Mouse (Mus musculus) myocyte (in vitro differentiated cells): ENCODE measurements around the gene Map3k20. TPM values are rescaled to one million over a fixed set of nuclear protein-coding genes. Genes with fewer than 3 reads are reported as not detected.

Experiments used
- H3K27me3 ChIP-seq: one replicate; pipeline ENCODE4 v1.6.1; 2011; ENCODE audit not compliant: control insufficient read depth, insufficient read depth, insufficient read length
- H3K36me3 ChIP-seq: one replicate; pipeline ENCODE4 v1.6.1; 2011; ENCODE audit not compliant: control insufficient read depth, insufficient read depth
- H3K4me2 ChIP-seq: one replicate; pipeline ENCODE4 v1.6.1; 2011; ENCODE audit warnings: low read depth, control low read depth
- H3K4me3 ChIP-seq: one replicate; pipeline ENCODE4 v1.5.1; 2011; ENCODE audit warnings: mild to moderate bottlenecking, control low read depth, moderate library complexity
- H3K79me2 ChIP-seq: one replicate; pipeline ENCODE4 v1.6.1; 2011; ENCODE audit not compliant: control insufficient read depth, insufficient read depth
- H3ac ChIP-seq: one replicate; pipeline ENCODE4 v1.6.1; 2011; ENCODE audit not compliant: control insufficient read depth, insufficient read length
- CEBPB ChIP-seq: IDR thresholded peaks from 2 replicates; pipeline ENCODE4 v1.6.1; 2011; ENCODE audit warnings: mild to moderate bottlenecking, moderate library complexity; ENCODE audit not compliant: poor library complexity, insufficient read depth, severe bottlenecking
- E2F4 ChIP-seq: IDR thresholded peaks from one replicate; pipeline ENCODE4 v1.6.1; 2011; ENCODE audit warnings: mild to moderate bottlenecking, control low read depth, moderate library complexity; ENCODE audit not compliant: insufficient read depth
- MAX ChIP-seq: IDR thresholded peaks from one replicate; pipeline ENCODE4 v1.6.1; 2011; ENCODE audit warnings: low read depth, mild to moderate bottlenecking, control low read depth
- MYOD1 ChIP-seq, 3 experiments: IDR thresholded peaks; one replicate each; pipeline ENCODE4 v1.6.1; 2011; ENCODE audit warnings: control low read depth in 2 of 3, low read depth in 2 of 3, mild to moderate bottlenecking in 2 of 3, moderate library complexity in 1 of 3; ENCODE audit not compliant: insufficient read length in 2 of 3, control insufficient read depth in 1 of 3
- MYOG ChIP-seq, 3 experiments: IDR thresholded peaks; one replicate each; pipeline ENCODE4 v1.6.1; 2011; ENCODE audit warnings: control low read depth in 2 of 3, low read depth in 2 of 3, mild to moderate bottlenecking in 2 of 3; ENCODE audit not compliant: insufficient read length in 2 of 3, control insufficient read depth in 1 of 3, insufficient read depth in 1 of 3
- POLR2A ChIP-seq: IDR thresholded peaks from one replicate; pipeline ENCODE4 v1.6.1; 2011; ENCODE audit warnings: low read depth, mild to moderate bottlenecking, control low read depth, moderate library complexity; ENCODE audit not compliant: insufficient read length
- POLR2AphosphoS2 ChIP-seq: IDR thresholded peaks from one replicate; pipeline ENCODE4 v1.6.1; 2011; ENCODE audit warnings: low read depth, control low read depth; ENCODE audit not compliant: insufficient read length
- REST ChIP-seq: IDR thresholded peaks from one replicate; pipeline ENCODE4 v1.6.1; 2011; ENCODE audit warnings: mild to moderate bottlenecking, control low read depth, moderate library complexity; ENCODE audit not compliant: insufficient read depth, insufficient read length
- SRF ChIP-seq: IDR thresholded peaks from one replicate; pipeline ENCODE4 v1.6.1; 2011; ENCODE audit warnings: low read depth; ENCODE audit not compliant: control insufficient read depth, insufficient read length
- TCF12 ChIP-seq: IDR thresholded peaks from one replicate; pipeline ENCODE4 v1.6.1; 2011; ENCODE audit warnings: mild to moderate bottlenecking, control low read depth; ENCODE audit not compliant: poor library complexity, insufficient read depth, severe bottlenecking
- TCF3 ChIP-seq: IDR thresholded peaks from one replicate; pipeline ENCODE4 v1.6.1; 2011; ENCODE audit warnings: low read depth, control low read depth; ENCODE audit not compliant: insufficient read length
- USF1 ChIP-seq: IDR thresholded peaks from one replicate; pipeline ENCODE4 v1.6.1; 2011; ENCODE audit warnings: low read depth, mild to moderate bottlenecking, control low read depth, moderate library complexity
- polyA plus RNA-seq: library from polyadenylated mRNA; unstranded; fragments of >200 nt; fragmentation: generic; extraction: Trizol; gene quantifications from one replicate; pipeline ENCODE4 v1.2.1, GENCODE M21; 2012; ENCODE audit warnings: missing spikeins

The Map3k20 gene
- 13.7 TPM for polyA plus RNA-seq

DNA sequence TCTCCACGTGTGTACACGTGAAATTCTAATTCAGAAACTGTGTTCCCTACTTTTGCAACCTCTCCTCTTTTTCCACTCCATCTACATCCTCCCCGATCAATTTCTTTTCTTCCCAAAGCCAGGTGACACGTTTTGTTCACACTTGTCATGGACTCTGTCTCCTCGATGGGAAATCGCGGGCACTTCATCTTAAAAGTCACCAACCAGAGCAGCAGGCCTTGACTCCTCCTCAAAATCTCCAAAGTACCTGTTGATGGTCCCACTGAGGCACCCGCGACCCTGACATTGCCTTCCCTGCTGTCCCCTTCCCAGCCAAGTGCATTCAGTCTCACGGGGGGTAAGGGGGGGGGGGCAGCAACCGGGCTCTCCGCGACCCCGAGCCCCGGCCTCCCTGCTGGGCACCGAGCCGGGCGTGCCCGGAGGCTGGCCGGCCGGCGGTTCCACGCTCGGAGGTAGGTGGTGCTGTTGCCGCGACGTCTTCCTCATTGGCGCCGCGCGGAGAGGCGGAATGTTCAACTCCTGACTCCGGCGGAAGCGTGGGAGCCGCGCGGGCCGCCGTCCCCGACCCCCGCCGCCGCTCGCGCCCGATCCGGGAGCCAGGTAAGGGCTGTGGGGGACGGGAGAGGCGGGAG lies at the start of gene Map3k20:
TSS of gene Map3k20 (plus strand) at position 382 of the 632 bp plus-strand sequence.
- Histone ChIP-seq H3K36me3 (no peaks in the 10 kb centered on the region), H3ac (peak within 1 kb of the TSS; percentile 70), H3K27me3 (no peaks in the 10 kb centered on the region), H3K79me2 (peaks cover 39% of the 10 kb centered on the region), H3K4me3 (peak within 1 kb of the TSS; percentile 46), H3K4me2 (peak within 1 kb of the TSS; percentile 86)
- TF ChIP-seq USF1, result no peak
- no peak for TF ChIP-seq CEBPB
- no peak for TF ChIP-seq TCF12
- TF ChIP-seq SRF, result no peak
- peak; percentile 79 for TF ChIP-seq E2F4
- TF ChIP-seq MYOD1 (IDR thresholded peaks at IDR 0.05; ENCODE audit: control insufficient read depth in 1 of 3, insufficient read length in 2 of 3, low read depth in 2 of 3), result peak in 1 of 3 experiments; percentile 19
- TF ChIP-seq POLR2AphosphoS2, result no peak
- no peak for TF ChIP-seq REST
- TF ChIP-seq MAX, result no peak
- no peak for TF ChIP-seq MYOG (IDR thresholded peaks at IDR 0.05; ENCODE audit: control insufficient read depth in 1 of 3, insufficient read depth in 1 of 3, insufficient read length in 2 of 3, low read depth in 2 of 3)
- TF ChIP-seq TCF3, result no peak
- TF ChIP-seq POLR2A, result peak; percentile 64

DNA sequence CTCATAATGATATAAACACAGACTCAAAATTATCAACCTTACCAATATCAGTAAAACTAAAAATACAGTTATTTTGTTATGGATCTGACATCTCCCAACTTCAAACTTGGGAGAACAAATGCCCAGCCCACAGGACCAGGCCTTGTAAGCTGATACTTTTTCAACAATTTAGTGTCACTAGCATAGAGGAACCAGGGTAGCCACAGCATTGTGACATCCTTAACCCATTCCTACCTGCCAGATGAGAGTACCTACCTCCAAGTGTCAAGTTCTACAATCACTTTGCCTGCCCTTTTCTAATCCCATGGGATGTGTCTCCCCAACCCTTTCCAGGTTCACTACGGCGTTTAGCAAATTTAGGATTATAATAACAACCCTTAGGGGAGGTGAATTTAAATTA lies 47.0 kb upstream of the Map3k20 start:
- TF ChIP-seq E2F4, result no peak
- no peak for TF ChIP-seq MAX
- TF ChIP-seq MYOG (IDR thresholded peaks at IDR 0.05; ENCODE audit: control insufficient read depth in 1 of 3, insufficient read depth in 1 of 3, insufficient read length in 2 of 3, low read depth in 2 of 3), result no peak
- no peak for TF ChIP-seq MYOD1 (IDR thresholded peaks at IDR 0.05; ENCODE audit: control insufficient read depth in 1 of 3, insufficient read length in 2 of 3, low read depth in 2 of 3)
- TF ChIP-seq SRF, result no peak
- no peak for TF ChIP-seq TCF12
- no peak for TF ChIP-seq CEBPB
- no peak for TF ChIP-seq REST
- TF ChIP-seq USF1, result no peak
- TF ChIP-seq TCF3, result no peak
- no peak for TF ChIP-seq POLR2AphosphoS2
- no peak for TF ChIP-seq POLR2A
- H3K36me3 ChIP-seq, result no peaks in the 10 kb centered on the region

DNA sequence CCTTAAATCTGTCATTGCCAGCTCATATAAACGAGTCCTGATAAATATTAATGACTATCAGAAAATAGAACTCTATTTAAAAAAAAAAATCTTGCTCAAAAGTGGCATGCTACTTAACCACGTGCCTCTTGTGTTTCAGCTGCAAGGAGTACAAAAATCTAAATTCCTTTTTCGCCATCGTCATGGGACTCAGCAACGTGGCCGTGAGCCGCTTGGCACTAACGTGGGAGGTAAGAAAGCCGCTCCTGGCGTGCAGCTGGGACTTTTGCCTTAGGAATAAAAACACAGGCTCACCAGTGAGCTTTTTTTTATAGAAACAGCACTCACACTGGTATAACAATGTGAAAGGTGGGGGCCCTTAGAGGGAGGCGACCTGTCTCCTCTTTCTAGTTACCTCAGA lies 46.5 kb upstream of the Map3k20 start:
- Histone ChIP-seq H3K79me2 (no peaks in the 10 kb centered on the region), H3K27me3 (no peaks in the 10 kb centered on the region), H3K4me2 (no peak overlapping the region), H3K36me3 (no peaks in the 10 kb centered on the region), H3ac (no peak overlapping the region), H3K4me3 (no peak overlapping the region)
- TF ChIP-seq CEBPB (no peak), MYOD1 (IDR thresholded peaks at IDR 0.05; ENCODE audit: control insufficient read depth in 1 of 3, insufficient read length in 2 of 3, low read depth in 2 of 3) (no peak), MYOG (IDR thresholded peaks at IDR 0.05; ENCODE audit: control insufficient read depth in 1 of 3, insufficient read depth in 1 of 3, insufficient read length in 2 of 3, low read depth in 2 of 3) (no peak), REST (no peak), TCF3 (no peak), POLR2AphosphoS2 (no peak), USF1 (no peak), POLR2A (no peak), MAX (no peak), SRF (no peak)

More for the DNA sequence above, 47.0 kb upstream of the Map3k20 start:
- Histone ChIP-seq H3K4me2 (no peak overlapping the region), H3K4me3 (no peak overlapping the region), H3K79me2 (no peaks in the 10 kb centered on the region), H3K27me3 (no peaks in the 10 kb centered on the region), H3ac (no peak overlapping the region)

DNA sequence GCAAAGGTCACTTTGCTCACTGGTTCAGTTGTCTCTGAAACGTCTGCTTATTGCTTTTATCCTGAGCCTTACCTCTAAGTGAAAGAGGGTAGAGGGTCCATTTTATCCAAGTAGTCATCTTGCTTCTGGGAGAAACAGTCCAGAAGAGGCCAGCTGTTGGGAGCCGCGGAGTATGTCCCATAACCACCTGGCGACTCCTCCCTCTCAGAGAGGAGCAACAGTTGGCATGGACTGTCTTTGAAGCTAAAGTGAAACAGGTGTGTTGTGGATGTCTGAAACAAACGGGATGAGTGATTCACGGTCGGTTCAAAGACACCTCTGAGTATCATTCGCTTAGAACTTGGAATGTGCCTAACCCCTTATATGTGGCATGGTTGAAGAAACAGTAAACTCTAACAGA lies 46.0 kb upstream of the Map3k20 start:
- no peaks in the 10 kb centered on the region for H3K27me3 ChIP-seq
- no peaks in the 10 kb centered on the region for H3K36me3 ChIP-seq
- no peak overlapping the region for H3K4me2 ChIP-seq
- TF ChIP-seq USF1, result no peak
- TF ChIP-seq SRF, result no peak
- TF ChIP-seq POLR2A, result no peak
- TF ChIP-seq CEBPB, result no peak
- TF ChIP-seq MYOG (IDR thresholded peaks at IDR 0.05; ENCODE audit: control insufficient read depth in 1 of 3, insufficient read depth in 1 of 3, insufficient read length in 2 of 3, low read depth in 2 of 3), result peak in 1 of 3 experiments; percentile 53
- TF ChIP-seq POLR2AphosphoS2, result no peak
- TF ChIP-seq MYOD1 (IDR thresholded peaks at IDR 0.05; ENCODE audit: control insufficient read depth in 1 of 3, insufficient read length in 2 of 3, low read depth in 2 of 3), result peak in 2 of 3 experiments; percentile 13 to 66
- TF ChIP-seq TCF12, result no peak
- no peaks in the 10 kb centered on the region for H3K79me2 ChIP-seq
- no peak overlapping the region for H3K4me3 ChIP-seq
- no peak overlapping the region for H3ac ChIP-seq

DNA sequence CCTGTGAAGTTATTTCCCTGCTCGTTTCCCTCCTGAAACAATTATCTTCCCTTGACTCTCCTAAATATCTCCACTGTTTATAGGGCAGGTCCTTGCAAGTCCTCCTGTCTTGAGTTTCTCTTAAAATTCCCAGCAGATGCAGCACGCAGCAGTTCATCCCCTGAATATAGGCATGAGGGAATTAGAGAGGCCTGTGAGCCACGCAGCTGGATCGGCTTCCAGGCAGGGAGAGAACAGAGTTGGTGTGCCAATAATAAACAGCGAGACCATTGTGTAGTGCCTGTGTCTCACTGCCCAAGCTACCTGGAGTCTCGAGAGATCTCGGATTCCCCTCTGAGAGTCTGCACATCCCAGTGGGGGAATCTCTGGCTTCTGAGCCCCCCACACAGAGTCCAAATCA lies 45.4 kb upstream of the Map3k20 start:
- Histone ChIP-seq H3ac (no peak overlapping the region), H3K4me2 (no peak overlapping the region), H3K27me3 (no peaks in the 10 kb centered on the region), H3K4me3 (no peak overlapping the region), H3K36me3 (no peaks in the 10 kb centered on the region), H3K79me2 (no peaks in the 10 kb centered on the region)
- TF ChIP-seq POLR2A (no peak), E2F4 (no peak), MYOG (IDR thresholded peaks at IDR 0.05; ENCODE audit: control insufficient read depth in 1 of 3, insufficient read depth in 1 of 3, insufficient read length in 2 of 3, low read depth in 2 of 3) (no peak), SRF (no peak), USF1 (no peak), TCF12 (no peak), POLR2AphosphoS2 (no peak), REST (no peak), TCF3 (no peak), CEBPB (no peak)
